Mouse (Mus musculus) left cerebral cortex, postnatal 14 days (tissue): ENCODE results near the gene Camk1. TPM values are rescaled to one million over a fixed set of nuclear protein-coding genes. Genes with fewer than 3 reads are reported as not detected.
A peak's percentile ranks its signal among the peaks of the same experiment; 100 is the strongest.

Experiments used
- DNase-seq, 2 experiments: peaks; one replicate each; pipeline ENCODE4 v3.0.0; 2021 to 2022; ENCODE audit warnings: low spot score in 2 of 2, mixed read lengths in 1 of 2
- intact Hi-C: fragments of 180-260 bp; cut with DNase I; formaldehyde crosslinking; loops from one replicate; pipeline ENCODE4 v1.15.1; 2025
- total RNA-seq, 2 experiments: library from RNA; stranded (reverse); gene quantifications; 2 replicates each; pipeline ENCODE4 v1.2.3; 2021

Gene Camk1
- total RNA-seq, 2 experiments from 2014 or later = 102 to 109 TPM

- DNase-seq = peak; percentile 98 to 99
- intact Hi-C loops = loop anchor here (2.0 kb wide), 1 partner anchor 20 kb away; the partner anchor contains the start of gene Brpf1
These were observed 17.1 kb downstream of the Camk1 start, which contains the start of gene Ogg1 for GRCm38 (mm10) chr6:113326533-113327315. Gene Ogg1, plus strand, starts transcription at chr6:113326972.

- no peak for DNase-seq
- intact Hi-C loops = no loop called here
These were observed 27.8 kb downstream of the Camk1 start for GRCm38 (mm10) chr6:113315972-113316371.

DNA sequence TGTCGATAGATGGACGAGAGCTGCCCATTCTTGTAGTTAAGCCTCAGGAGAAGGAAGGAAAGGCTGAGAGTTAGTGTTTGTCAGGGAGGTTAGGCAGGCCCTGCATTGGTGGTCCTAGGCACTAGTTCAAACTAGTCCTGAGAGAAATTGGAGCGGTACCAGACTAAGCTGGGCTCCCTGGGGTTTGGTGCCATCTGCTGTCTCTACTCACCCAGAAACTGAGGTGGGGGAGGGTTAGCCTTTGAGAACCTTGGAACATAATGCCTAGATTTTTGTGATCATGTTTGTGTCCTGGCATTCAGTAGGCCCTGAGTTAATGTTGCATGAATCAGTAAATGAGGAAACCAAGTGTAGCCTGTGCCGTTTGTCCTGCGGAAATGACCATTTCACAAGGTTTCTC lies 35.6 kb downstream of the Camk1 start:
- intact Hi-C loops = loop anchor here (10.0 kb wide), 1 partner anchor 613 kb away; the partner anchor contains the start of gene Rad18
- peak; percentile 48 to 62 for DNase-seq

- peak in 1 of 2 experiments; percentile 30 for DNase-seq
- intact Hi-C loops = loop anchor here (2.0 to 10.0 kb wide), 2 partner anchors 19 to 613 kb away; partner anchors contain the start of genes Ogg1 and Rad18
These were observed 36.2 kb downstream of the Camk1 start for GRCm38 (mm10) chr6:113307481-113308121.

- intact Hi-C loops = loop anchor here (2.0 to 10.0 kb wide), 2 partner anchors 20 to 612 kb away; partner anchors contain the start of genes Ogg1 and Rad18
- no peak for DNase-seq
These were observed 36.8 kb downstream of the Camk1 start, which contains the start of gene Brpf1 for GRCm38 (mm10) chr6:113306986-113307349. Gene Brpf1, plus strand, starts transcription at chr6:113307137.

GRCm38 (mm10) chr6:113306322-113306985 lies 37.3 kb downstream of the Camk1 start:
- peak; percentile 99 for DNase-seq
- intact Hi-C loops = loop anchor here (2.0 to 10.0 kb wide), 2 partner anchors 20 to 612 kb away; partner anchors contain the start of genes Ogg1 and Rad18

GRCm38 (mm10) chr6:113302258-113302657 lies 41.5 kb downstream of the Camk1 start:
- DNase-seq = peak in 1 of 2 experiments; percentile 32
- intact Hi-C loops = loop anchor here (10.0 kb wide), 1 partner anchor 607 kb away; the partner anchor contains the start of gene Rad18

DNA sequence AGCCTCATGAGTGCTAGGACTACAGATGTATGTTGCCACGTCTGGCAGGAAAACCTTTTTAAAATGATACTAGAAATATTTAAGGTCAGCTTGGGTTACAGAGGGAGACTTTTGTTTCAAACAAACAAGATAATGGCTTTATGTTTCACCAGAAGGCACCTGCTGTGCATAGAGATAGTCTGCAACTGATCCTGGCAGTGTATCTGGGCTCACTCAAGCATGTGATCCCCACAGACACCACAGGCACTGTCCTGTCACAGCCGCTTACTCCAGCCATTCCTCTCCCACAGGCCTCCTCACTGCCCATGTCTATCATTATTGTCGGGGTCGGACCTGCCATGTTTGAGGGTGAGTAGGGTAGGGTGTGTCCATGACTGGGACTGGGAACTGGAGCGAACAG lies 42.4 kb downstream of the Camk1 start:
- intact Hi-C loops = loop anchor here (10.0 kb wide), 1 partner anchor 607 kb away; the partner anchor contains the start of gene Rad18
- DNase-seq = no peak

GRCm38 (mm10) chr6:113296639-113297038 lies 47.1 kb downstream of the Camk1 start:
- intact Hi-C loops = no loop called here
- no peak for DNase-seq

GRCm38 (mm10) chr6:113296046-113296445 lies 47.7 kb downstream of the Camk1 start:
- intact Hi-C loops = no loop called here
- no peak for DNase-seq

DNA sequence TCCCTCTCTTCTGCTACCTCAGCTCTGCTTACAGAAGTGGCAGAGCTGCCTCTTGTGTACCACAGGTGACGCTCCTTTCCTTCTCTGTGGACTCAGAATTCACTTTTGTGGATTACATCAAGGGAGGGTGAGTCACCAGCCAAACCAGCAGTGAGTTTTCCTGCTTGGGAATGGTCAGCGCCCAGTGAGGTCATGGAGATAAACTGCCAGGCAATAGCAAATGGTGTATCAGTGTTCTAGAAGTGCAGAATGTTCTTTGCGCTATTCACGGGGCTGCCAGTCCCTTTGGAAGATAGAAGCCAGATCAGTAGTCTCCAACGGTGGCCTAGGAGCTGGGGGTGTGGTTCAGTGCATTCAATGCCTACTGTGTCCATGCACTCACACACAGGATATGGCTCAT lies 50.8 kb downstream of the Camk1 start:
- intact Hi-C loops = no loop called here
- DNase-seq = no peak

- intact Hi-C loops = no loop called here
- DNase-seq = no peak
These were observed 53.4 kb downstream of the Camk1 start for GRCm38 (mm10) chr6:113290346-113290745.

GRCm38 (mm10) chr6:113289346-113289745 lies 54.4 kb downstream of the Camk1 start:
- intact Hi-C loops = no loop called here
- DNase-seq = no peak

GRCm38 (mm10) chr6:113287236-113287635 lies 56.5 kb downstream of the Camk1 start:
- peak; percentile 38 to 63 for DNase-seq
- intact Hi-C loops = no loop called here

DNA sequence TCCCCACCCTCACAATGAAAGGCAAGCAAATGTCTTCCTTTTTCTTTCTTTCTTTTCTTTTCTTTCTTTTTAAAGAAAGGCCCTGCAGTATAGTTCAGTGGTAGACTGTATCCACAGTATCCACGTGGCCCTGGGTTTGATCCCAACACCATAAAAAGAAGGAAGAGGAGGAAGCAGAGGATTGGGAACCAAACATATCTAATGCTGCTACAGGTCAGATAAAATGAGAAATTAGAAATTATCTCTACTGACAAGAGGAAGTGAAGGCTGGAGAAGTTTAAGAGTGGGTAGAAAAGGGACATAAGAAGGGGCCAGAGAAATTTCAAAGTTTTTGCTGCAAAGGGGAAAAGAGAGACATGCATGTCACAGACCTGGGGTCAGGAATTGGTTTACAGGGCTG lies 57.5 kb downstream of the Camk1 start:
- intact Hi-C loops = no loop called here
- no peak for DNase-seq

GRCm38 (mm10) chr6:113284931-113285330 lies 58.9 kb downstream of the Camk1 start:
- intact Hi-C loops = no loop called here
- DNase-seq = no peak
